Mouse (Mus musculus): ENCODE results near the gene Notum. TPM values are rescaled to one million over a fixed set of nuclear protein-coding genes. Genes with fewer than 3 reads are reported as not detected.

Gene Notum
- 0.46 and 1.1 TPM in 2 replicates for polyA plus RNA-seq (2015; fragmentation: Nextera tagmentation; extraction: Ambion mirVana)

GRCm38 (mm10) chr11:120661076-120661460 lies at the start of gene Notum:
Gene Notum, minus strand, starts transcription at chr11:120661175.
- WGBS: 1% methylated on average over 35 of the region's 35 CpGs
- Histone ChIP-seq H3K9me3 (no peaks in the 10 kb centered on the region), H3K4me3 (peak within 1 kb of the TSS; percentile 33), H3K4me1 (peaks cover 21% of the 10 kb centered on the region), H3K4me2 (replicated peaks) (peak within 1 kb of the TSS; percentile 52), H3K27me3 (peaks cover 75% of the 10 kb centered on the region), H3K27ac (replicated peaks) (no peak within 1 kb of the TSS), H3K36me3 (no peaks in the 10 kb centered on the region), H3K9ac (replicated peaks) (no peak within 1 kb of the TSS)
- no peak for ATAC-seq (replicated peaks)

GRCm38 (mm10) chr11:120710672-120711071 lies 49.7 kb upstream of the Notum start:
- Histone ChIP-seq H3K27me3 (no peaks in the 10 kb centered on the region), H3K4me3 (no peak overlapping the region), H3K36me3 (peaks cover 7% of the 10 kb centered on the region; the same call in 1 of the 2 replicates), H3K4me1 (peaks cover 31% of the 10 kb centered on the region), H3K9ac (replicated peaks) (no peak overlapping the region), H3K9me3 (no peaks in the 10 kb centered on the region), H3K27ac (replicated peaks) (no peak overlapping the region), H3K4me2 (replicated peaks) (no peak overlapping the region)
- 87% methylated on average over 5 of the region's 5 CpGs for WGBS
- no peak for ATAC-seq (replicated peaks)

- Histone ChIP-seq H3K36me3 (peaks cover 7% of the 10 kb centered on the region; the same call in 1 of the 2 replicates), H3K4me2 (replicated peaks) (no peak overlapping the region), H3K4me1 (peaks cover 24% of the 10 kb centered on the region), H3K4me3 (no peak overlapping the region), H3K27ac (replicated peaks) (no peak overlapping the region), H3K27me3 (no peaks in the 10 kb centered on the region), H3K9ac (replicated peaks) (no peak overlapping the region), H3K9me3 (no peaks in the 10 kb centered on the region)
- 79% methylated on average over 2 of the region's 2 CpGs for WGBS
- ATAC-seq (replicated peaks): no peak
Measured at GRCm38 (mm10) chr11:120709551-120709950, 48.6 kb upstream of the Notum start.

GRCm38 (mm10) chr11:120707969-120708368 lies 47.0 kb upstream of the Notum start:
- ATAC-seq (replicated peaks): no peak
- no peaks in the 10 kb centered on the region for H3K27me3 ChIP-seq
- peaks cover 22% of the 10 kb centered on the region for H3K4me1 ChIP-seq
- H3K9me3 ChIP-seq: no peaks in the 10 kb centered on the region
- H3K27ac ChIP-seq (replicated peaks): no peak overlapping the region
- H3K36me3 ChIP-seq: peaks cover 7% of the 10 kb centered on the region; the same call in 1 of the 2 replicates
- WGBS: 50% methylated on average over 5 of the region's 5 CpGs
- H3K4me3 ChIP-seq: no peak overlapping the region
- no peak overlapping the region for H3K9ac ChIP-seq (replicated peaks)
- H3K4me2 ChIP-seq (replicated peaks): no peak overlapping the region

DNA sequence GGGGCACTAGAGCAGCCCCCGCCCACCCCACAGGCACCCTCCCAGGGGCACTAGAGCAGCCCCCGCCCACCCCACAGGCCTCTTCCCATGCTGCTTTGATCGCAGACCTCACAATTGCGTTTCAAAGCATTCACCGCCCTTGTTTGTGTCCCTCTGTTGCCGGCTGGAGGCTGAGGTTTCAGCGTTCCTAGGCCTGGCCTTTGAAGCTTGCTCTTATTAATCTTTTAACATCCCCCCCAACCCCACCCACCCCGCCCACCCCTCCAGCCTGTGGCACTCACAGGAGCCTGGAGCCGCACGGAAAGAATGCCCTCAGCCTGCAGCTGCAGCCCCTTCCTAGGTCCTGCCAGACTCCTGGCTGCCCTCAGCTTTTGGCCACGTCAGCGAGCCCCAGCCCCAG lies 46.2 kb upstream of the Notum start:
- H3K9ac ChIP-seq (replicated peaks): no peak overlapping the region
- WGBS: 3% methylated on average over 12 of the region's 12 CpGs

DNA sequence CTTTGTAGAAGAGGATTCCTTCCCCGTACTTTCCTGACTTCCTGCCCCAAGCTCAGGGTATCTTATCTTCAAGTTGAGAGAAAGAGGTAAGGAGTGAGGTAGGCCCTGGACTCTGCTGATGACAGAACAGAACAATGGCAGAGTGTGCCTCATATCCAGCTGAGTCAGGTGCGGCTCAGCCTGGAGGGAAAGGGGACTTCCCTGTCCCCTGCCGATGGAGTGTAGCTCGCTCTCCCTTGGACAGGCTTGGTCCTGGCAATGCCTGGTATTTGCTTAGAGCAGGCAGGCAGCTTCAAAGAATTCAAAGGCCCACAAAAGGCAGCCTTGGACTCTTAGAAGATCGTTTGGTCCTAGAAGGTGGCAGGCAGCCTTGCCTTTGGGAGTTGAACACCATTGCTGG lies 45.1 kb upstream of the Notum start:
- H3K4me3 ChIP-seq: no peak overlapping the region
- WGBS: 59% methylated on average over 5 of the region's 5 CpGs
- no peak overlapping the region for H3K9ac ChIP-seq (replicated peaks)
- H3K4me2 ChIP-seq (replicated peaks): no peak overlapping the region
- ATAC-seq (replicated peaks): no peak
- peaks cover 15% of the 10 kb centered on the region for H3K36me3 ChIP-seq
- H3K4me1 ChIP-seq: peaks cover 13% of the 10 kb centered on the region; the same call in 1 of the 2 replicates
- H3K27ac ChIP-seq (replicated peaks): no peak overlapping the region
- H3K27me3 ChIP-seq: no peaks in the 10 kb centered on the region
- H3K9me3 ChIP-seq: no peaks in the 10 kb centered on the region

More for the DNA sequence above, 46.2 kb upstream of the Notum start:
- no peak overlapping the region for H3K27ac ChIP-seq (replicated peaks)
- H3K4me2 ChIP-seq (replicated peaks): no peak overlapping the region
- H3K27me3 ChIP-seq: no peaks in the 10 kb centered on the region
- H3K36me3 ChIP-seq: peaks cover 10% of the 10 kb centered on the region; the same call in 1 of the 2 replicates
- H3K9me3 ChIP-seq: no peaks in the 10 kb centered on the region
- H3K4me3 ChIP-seq: no peak overlapping the region
- ATAC-seq (replicated peaks): no peak
- peaks cover 14% of the 10 kb centered on the region for H3K4me1 ChIP-seq

GRCm38 (mm10) chr11:120704486-120705325 lies 43.7 kb upstream of the Notum start:
- H3K27me3 ChIP-seq: no peaks in the 10 kb centered on the region
- peaks cover 13% of the 10 kb centered on the region; the same call in 1 of the 2 replicates for H3K4me1 ChIP-seq
- no peak for ATAC-seq (replicated peaks)
- H3K36me3 ChIP-seq: peaks cover 9% of the 10 kb centered on the region
- H3K4me2 ChIP-seq (replicated peaks): no peak overlapping the region
- 21% methylated on average over 8 of the region's 8 CpGs for WGBS
- no peak overlapping the region; the same call in 1 of the 2 replicates for H3K27ac ChIP-seq (replicated peaks)
- no peak overlapping the region for H3K9ac ChIP-seq (replicated peaks)
- H3K4me3 ChIP-seq: no peak overlapping the region
- H3K9me3 ChIP-seq: no peaks in the 10 kb centered on the region

- 46% methylated on average over 15 of the region's 15 CpGs for WGBS
- no peak overlapping the region for H3K9ac ChIP-seq (replicated peaks)
- H3K36me3 ChIP-seq: peaks cover 9% of the 10 kb centered on the region
- H3K27me3 ChIP-seq: no peaks in the 10 kb centered on the region
- no peak for ATAC-seq (replicated peaks)
- H3K4me3 ChIP-seq: no peak overlapping the region
- peaks cover 13% of the 10 kb centered on the region; the same call in 1 of the 2 replicates for H3K4me1 ChIP-seq
- no peak overlapping the region for H3K4me2 ChIP-seq (replicated peaks)
- no peak overlapping the region for H3K27ac ChIP-seq (replicated peaks)
- no peaks in the 10 kb centered on the region for H3K9me3 ChIP-seq
Measured at GRCm38 (mm10) chr11:120703696-120704454, 42.9 kb upstream of the Notum start.

GRCm38 (mm10) chr11:120697741-120698140 lies 36.8 kb upstream of the Notum start:
- no peak overlapping the region for H3K27ac ChIP-seq (replicated peaks)
- H3K9ac ChIP-seq (replicated peaks): no peak overlapping the region
- peaks cover 18% of the 10 kb centered on the region for H3K36me3 ChIP-seq
- H3K27me3 ChIP-seq: no peaks in the 10 kb centered on the region
- H3K4me1 ChIP-seq: peaks cover 6% of the 10 kb centered on the region; the same call in 1 of the 2 replicates
- H3K9me3 ChIP-seq: no peaks in the 10 kb centered on the region
- WGBS: 74% methylated on average over 10 of the region's 10 CpGs
- no peak overlapping the region for H3K4me3 ChIP-seq
- ATAC-seq (replicated peaks): no peak
- no peak overlapping the region for H3K4me2 ChIP-seq (replicated peaks)

GRCm38 (mm10) chr11:120696568-120696967 lies 35.6 kb upstream of the Notum start:
- Histone ChIP-seq H3K27me3 (no peaks in the 10 kb centered on the region), H3K9me3 (no peaks in the 10 kb centered on the region), H3K4me2 (replicated peaks) (no peak overlapping the region), H3K4me3 (no peak overlapping the region), H3K36me3 (peaks cover 13% of the 10 kb centered on the region; the same call in 1 of the 2 replicates), H3K4me1 (peaks cover 6% of the 10 kb centered on the region; the same call in 1 of the 2 replicates), H3K9ac (replicated peaks) (no peak overlapping the region), H3K27ac (replicated peaks) (no peak overlapping the region)
- WGBS: 92% methylated on average over 6 of the region's 6 CpGs
- no peak for ATAC-seq (replicated peaks)

GRCm38 (mm10) chr11:120695641-120696040 lies 34.7 kb upstream of the Notum start:
- Histone ChIP-seq H3K27ac (replicated peaks) (peak overlapping the region; percentile 18), H3K9ac (replicated peaks) (no peak overlapping the region), H3K36me3 (peaks cover 13% of the 10 kb centered on the region; the same call in 1 of the 2 replicates), H3K27me3 (no peaks in the 10 kb centered on the region), H3K4me1 (peaks cover 6% of the 10 kb centered on the region; the same call in 1 of the 2 replicates), H3K9me3 (no peaks in the 10 kb centered on the region), H3K4me3 (no peak overlapping the region), H3K4me2 (replicated peaks) (no peak overlapping the region)
- no peak for ATAC-seq (replicated peaks)
- 56% methylated on average over 12 of the region's 12 CpGs for WGBS

GRCm38 (mm10) chr11:120695184-120695583 lies 34.2 kb upstream of the Notum start:
- WGBS: 24% methylated on average over 4 of the region's 4 CpGs
- 0 out of 2 replicates have a peak, but pooled peaks have one; percentile 26 for ATAC-seq (replicated peaks)
- peaks cover 6% of the 10 kb centered on the region; the same call in 1 of the 2 replicates for H3K4me1 ChIP-seq

More at GRCm38 (mm10) chr11:120695184-120695583, 34.2 kb upstream of the Notum start:
- Histone ChIP-seq H3K27ac (replicated peaks) (peak overlapping the region; percentile 18; the same call in 1 of the 2 replicates), H3K9ac (replicated peaks) (no peak overlapping the region), H3K36me3 (peaks cover 15% of the 10 kb centered on the region; the same call in 1 of the 2 replicates), H3K4me2 (replicated peaks) (no peak overlapping the region), H3K4me3 (no peak overlapping the region), H3K27me3 (no peaks in the 10 kb centered on the region), H3K9me3 (no peaks in the 10 kb centered on the region)

Measured in forebrain, embryonic 15.5 days (tissue).